Mouse (Mus musculus) neural tube, embryonic 15.5 days (tissue): Measurements from ENCODE around the gene Malrd1. TPM values are rescaled to one million over a fixed set of nuclear protein-coding genes. Genes with fewer than 3 reads are reported as not detected.

Source experiments
- ATAC-seq: fragments of 200-750 bp; cut with Nextera tagmentation; 2 replicates; pipeline ENCODE4 v1.8.0; 2017; ENCODE audit warnings: mild to moderate bottlenecking, moderate TSS enrichment, moderate library complexity; ENCODE audit not compliant: low FRiP score
- H3K27ac ChIP-seq: fragments of 300-500 bp; sonication (generic); replicated peaks from 2 replicates; pipeline ENCODE4 v1.5.1; 2015; ENCODE audit warnings: mild to moderate bottlenecking, inconsistent platforms
- H3K27me3 ChIP-seq: fragments of 300-500 bp; sonication (generic); replicated peaks from 2 replicates; pipeline ENCODE4 v1.6.1; 2015; ENCODE audit warnings: inconsistent platforms
- H3K36me3 ChIP-seq: fragments of 300-500 bp; sonication (generic); 2 replicates; pipeline ENCODE4 v1.6.1; 2015; ENCODE audit warnings: inconsistent platforms
- H3K4me1 ChIP-seq: fragments of 300-500 bp; sonication (generic); 2 replicates; pipeline ENCODE4 v1.6.1; 2015; ENCODE audit warnings: inconsistent platforms
- H3K4me2 ChIP-seq: fragments of 300-500 bp; sonication (generic); 2 replicates; pipeline ENCODE4 v1.6.1; 2015; ENCODE audit warnings: inconsistent platforms, mild to moderate bottlenecking, moderate library complexity
- H3K4me3 ChIP-seq: fragments of 300-500 bp; sonication (generic); replicated peaks from 2 replicates; pipeline ENCODE4 v1.5.1; 2015; ENCODE audit warnings: mild to moderate bottlenecking, inconsistent platforms
- H3K9ac ChIP-seq: fragments of 300-500 bp; sonication (generic); replicated peaks from 2 replicates; pipeline ENCODE4 v1.6.1; 2015; ENCODE audit warnings: mild to moderate bottlenecking, inconsistent platforms
- H3K9me3 ChIP-seq: fragments of 300-500 bp; sonication (generic); replicated peaks from 2 replicates; pipeline ENCODE4 v1.6.1; 2016; ENCODE audit warnings: inconsistent platforms
- WGBS: fragments of 180-500 bp; shearing (Covaris S2); methylation state at CpG from one replicate; pipeline ENCODE4 v1.1.7; 2015; ENCODE audit warnings: mixed read lengths; 5-methylcytosine and 5-hydroxymethylcytosine counted together
- polyA plus RNA-seq: library from polyadenylated mRNA; unstranded; fragments of >200 nt; fragmentation: Nextera tagmentation; extraction: Ambion mirVana; gene quantifications from 2 replicates; pipeline ENCODE4 v1.2.1, GENCODE M21; 2015

Gene Malrd1
- polyA plus RNA-seq, 1 experiment from 2014 or later, result 0.12 TPM

DNA sequence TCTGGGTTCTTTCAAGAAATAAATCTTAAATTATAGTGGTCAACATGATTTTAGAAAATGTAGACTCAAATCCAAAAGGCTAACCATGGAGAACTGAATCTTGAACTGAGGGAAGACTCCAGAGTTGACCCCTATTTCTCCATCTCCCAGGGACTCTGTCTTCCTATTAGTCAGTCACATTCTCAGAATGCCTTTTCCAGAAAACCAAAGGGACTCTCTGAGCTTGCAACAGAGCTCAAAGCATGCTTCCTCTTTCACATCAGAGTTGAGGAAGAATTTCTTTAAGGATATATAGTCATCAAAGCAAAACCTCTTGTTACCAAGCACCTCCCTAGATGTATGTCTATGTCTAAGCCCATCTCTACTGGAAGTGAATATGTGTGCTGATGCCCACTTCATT lies 686.5 kb downstream of the Malrd1 start:
- H3K4me3 ChIP-seq, result no peak overlapping the region
- no peak for ATAC-seq

DNA sequence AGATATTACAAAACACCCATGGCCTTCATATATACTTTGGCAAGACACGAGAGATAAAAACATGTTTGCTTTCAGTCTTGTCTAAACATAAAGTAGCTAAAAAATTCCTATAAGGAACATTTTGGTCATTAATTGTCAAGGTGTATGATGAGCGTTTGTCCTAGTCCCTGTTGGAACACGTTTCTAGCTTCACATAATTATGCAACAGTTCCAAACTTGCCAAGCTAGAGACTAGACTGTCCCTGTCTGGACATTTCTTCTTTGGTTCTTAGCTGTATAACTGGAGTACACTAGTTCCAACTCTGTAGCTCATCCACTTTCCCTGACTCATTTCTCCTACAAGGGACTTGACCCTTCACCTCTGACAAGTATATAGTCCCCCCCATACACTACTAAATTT lies 687.8 kb downstream of the Malrd1 start:
- H3K36me3 ChIP-seq, result no peaks in the 10 kb centered on the region
- H3K4me1 ChIP-seq, result no peaks in the 10 kb centered on the region
- H3K9me3 ChIP-seq, result no peaks in the 10 kb centered on the region
- no peak overlapping the region for H3K27ac ChIP-seq
- ATAC-seq, result no peak
- 87% methylated on average over 3 of the region's 3 CpGs for WGBS
- H3K9ac ChIP-seq, result no peak overlapping the region
- H3K27me3 ChIP-seq, result no peaks in the 10 kb centered on the region
- H3K4me3 ChIP-seq, result no peak overlapping the region
- H3K4me2 ChIP-seq, result no peak overlapping the region

More for the DNA sequence above, 686.5 kb downstream of the Malrd1 start:
- no peak overlapping the region for H3K9ac ChIP-seq
- no peaks in the 10 kb centered on the region for H3K4me1 ChIP-seq
- H3K9me3 ChIP-seq, result no peaks in the 10 kb centered on the region
- H3K27ac ChIP-seq, result no peak overlapping the region
- no peaks in the 10 kb centered on the region for H3K27me3 ChIP-seq
- H3K4me2 ChIP-seq, result no peak overlapping the region
- H3K36me3 ChIP-seq, result no peaks in the 10 kb centered on the region

- Histone ChIP-seq H3K27ac (no peak overlapping the region), H3K27me3 (no peaks in the 10 kb centered on the region), H3K4me2 (no peak overlapping the region), H3K4me1 (no peaks in the 10 kb centered on the region), H3K9ac (no peak overlapping the region), H3K36me3 (no peaks in the 10 kb centered on the region), H3K4me3 (no peak overlapping the region), H3K9me3 (no peaks in the 10 kb centered on the region)
- no peak for ATAC-seq
- 73% methylated on average over 1 of the region's 1 CpGs for WGBS
These were observed 702.0 kb downstream of the Malrd1 start for GRCm38 (mm10) chr2:16228187-16228832.

DNA sequence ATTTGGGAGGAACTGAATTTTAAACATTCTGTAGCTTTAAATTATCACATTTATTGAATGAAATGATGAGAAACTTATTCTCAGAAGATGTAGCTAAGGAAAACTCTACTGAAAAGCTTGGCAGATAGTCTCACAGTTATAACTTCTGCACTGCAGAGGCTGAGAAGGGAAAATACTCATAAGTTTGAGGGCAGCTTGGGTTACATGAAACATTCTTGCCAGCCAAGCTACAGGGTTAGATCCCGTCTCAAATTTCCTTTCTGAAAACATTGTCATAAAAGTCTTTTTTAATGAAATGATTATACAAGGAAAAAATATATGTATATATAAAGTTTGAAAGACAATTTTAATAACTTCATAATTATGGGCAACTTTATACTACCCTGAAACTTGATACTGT lies 714.6 kb downstream of the Malrd1 start:
- Histone ChIP-seq H3K4me2 (no peak overlapping the region), H3K36me3 (no peaks in the 10 kb centered on the region), H3K27me3 (no peaks in the 10 kb centered on the region), H3K9me3 (no peaks in the 10 kb centered on the region), H3K4me3 (no peak overlapping the region), H3K27ac (no peak overlapping the region), H3K9ac (no peak overlapping the region), H3K4me1 (no peaks in the 10 kb centered on the region)
- 93% methylated on average over 1 of the region's 1 CpGs for WGBS
- no peak for ATAC-seq

DNA sequence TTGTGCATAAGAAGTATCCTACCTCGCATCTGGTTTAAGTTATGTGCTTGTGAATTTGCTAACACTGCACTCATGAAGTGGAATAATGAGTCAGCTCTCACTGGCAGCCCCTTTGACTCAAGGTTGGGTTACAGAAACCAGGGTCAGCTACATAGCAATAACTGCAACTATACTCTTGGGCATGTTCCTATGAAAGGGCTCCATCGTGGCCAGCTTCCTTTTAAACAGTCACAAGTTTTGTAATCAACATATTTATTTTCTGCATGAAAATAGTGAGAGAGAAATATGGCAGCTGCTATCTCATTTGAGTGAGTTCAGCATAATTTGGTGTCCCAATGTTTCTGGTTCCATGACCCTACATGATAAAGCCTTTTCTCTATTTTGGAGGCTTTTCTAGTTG lies 716.8 kb downstream of the Malrd1 start:
- Histone ChIP-seq H3K4me3 (no peak overlapping the region), H3K36me3 (no peaks in the 10 kb centered on the region), H3K27me3 (no peaks in the 10 kb centered on the region), H3K9me3 (no peaks in the 10 kb centered on the region), H3K4me1 (no peaks in the 10 kb centered on the region), H3K4me2 (no peak overlapping the region), H3K9ac (no peak overlapping the region), H3K27ac (no peak overlapping the region)
- ATAC-seq, result no peak
- WGBS, result 85% methylated on average over 2 of the region's 2 CpGs

GRCm38 (mm10) chr2:16248861-16249260 lies 722.6 kb downstream of the Malrd1 start:
- ATAC-seq, result no peak
- Histone ChIP-seq H3K36me3 (no peaks in the 10 kb centered on the region), H3K4me1 (no peaks in the 10 kb centered on the region), H3K27me3 (no peaks in the 10 kb centered on the region), H3K9me3 (no peaks in the 10 kb centered on the region), H3K4me2 (no peak overlapping the region), H3K27ac (no peak overlapping the region), H3K4me3 (no peak overlapping the region), H3K9ac (no peak overlapping the region)
- 77% methylated on average over 3 of the region's 3 CpGs for WGBS

DNA sequence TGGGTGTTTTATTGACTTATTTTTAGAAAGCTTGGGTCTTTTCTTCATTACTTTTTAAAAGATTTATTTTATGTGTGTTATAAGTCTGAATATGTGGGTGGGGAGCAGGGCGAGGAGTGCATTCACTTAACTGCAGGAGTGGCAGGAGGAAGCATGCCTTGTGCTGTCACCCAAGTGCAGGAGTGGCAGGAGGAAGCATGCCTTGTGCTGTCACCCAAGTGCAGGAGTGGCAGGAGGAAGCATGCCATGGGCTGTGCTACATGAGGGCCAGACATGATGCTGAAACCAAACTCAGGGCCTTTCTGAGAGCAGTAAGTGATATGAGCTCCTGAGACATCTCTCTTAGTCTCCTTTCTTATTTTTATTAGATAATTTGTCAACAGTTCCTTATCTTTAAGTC lies 726.0 kb downstream of the Malrd1 start:
- Histone ChIP-seq H3K4me1 (no peaks in the 10 kb centered on the region), H3K27me3 (no peaks in the 10 kb centered on the region), H3K4me2 (no peak overlapping the region), H3K9me3 (no peaks in the 10 kb centered on the region), H3K4me3 (no peak overlapping the region), H3K27ac (no peak overlapping the region), H3K9ac (no peak overlapping the region), H3K36me3 (no peaks in the 10 kb centered on the region)
- no peak for ATAC-seq
- 66% methylated on average over 1 of the region's 1 CpGs for whole genome bisulfite sequencing
